Mouse (Mus musculus): ENCODE results near the gene Exoc7. TPM values are rescaled to one million over a fixed set of nuclear protein-coding genes. Genes with fewer than 3 reads are reported as not detected.
A peak's percentile ranks its signal among the peaks of the same experiment; 100 is the strongest.
"Not testable (repeated sequence)": the region's sequence is repeated elsewhere in the genome, so short reads cannot be mapped to it uniquely, and the experiment has no call there.

Exoc7 gene
- total and polyA plus RNA-seq, 2 experiments from 2014 or later: 81.0 to 149 TPM

- Histone ChIP-seq H3K4me1 (ENCODE audit: insufficient read depth, low read length) (peaks cover 4% of the 10 kb centered on the region; the same call in 1 of the 2 replicates), H3K4me3 (ENCODE audit: low read depth, low read length) (peak overlapping the region; percentile 33), H3K9ac (replicated peaks; ENCODE audit: low read length, poor library complexity, severe bottlenecking) (peak overlapping the region; percentile 50), H3K27me3 (ENCODE audit: insufficient read depth, low read length) (peaks cover 38% of the 10 kb centered on the region), H3K27ac (ENCODE audit: low read depth, low read length) (no peak overlapping the region), H3K4me2 (ENCODE audit: low read depth, low read length, poor library complexity, severe bottlenecking) (peak overlapping the region; percentile 53), H3K9me3 (ENCODE audit: low read length) (no peaks in the 10 kb centered on the region), H3K36me3 (ENCODE audit: insufficient read depth, low read length) (no peaks in the 10 kb centered on the region)
- ATAC-seq (ENCODE audit: low FRiP score) (no peak), DNase-seq (ENCODE audit: low spot score) (no peak)
- no peak for TF ChIP-seq CTCF (IDR thresholded peaks at IDR 0.05)
- WGBS: 1% methylated on average over 18 of the region's 18 CpGs
These were observed 25.4 kb downstream of the Exoc7 start for GRCm38 (mm10) chr11:116281671-116282070.

- H3K9ac ChIP-seq (replicated peaks; ENCODE audit: low read length, poor library complexity, severe bottlenecking): peak within 1 kb of the TSS; percentile 50
- peaks cover 4% of the 10 kb centered on the region; the same call in 1 of the 2 replicates for H3K4me1 ChIP-seq (ENCODE audit: insufficient read depth, low read length)
- DNase-seq (ENCODE audit: low spot score): no peak
- 7% methylated on average over 41 of the region's 48 CpGs for WGBS
- peak within 1 kb of the TSS; percentile 53 for H3K4me2 ChIP-seq (ENCODE audit: low read depth, low read length, poor library complexity, severe bottlenecking)
- TF ChIP-seq CTCF (IDR thresholded peaks at IDR 0.05): no peak
- peak within 1 kb of the TSS; percentile 33 for H3K4me3 ChIP-seq (ENCODE audit: low read depth, low read length)
- H3K36me3 ChIP-seq (ENCODE audit: insufficient read depth, low read length): no peaks in the 10 kb centered on the region
- peak; percentile 11; the same call in 1 of the 2 replicates for ATAC-seq (ENCODE audit: low FRiP score)
- H3K27me3 ChIP-seq (ENCODE audit: insufficient read depth, low read length): peaks cover 38% of the 10 kb centered on the region
- no peaks in the 10 kb centered on the region for H3K9me3 ChIP-seq (ENCODE audit: low read length)
- H3K27ac ChIP-seq (ENCODE audit: low read depth, low read length): no peak within 1 kb of the TSS
These were observed 26.0 kb downstream of the Exoc7 start, which contains the start of gene Galr2 for GRCm38 (mm10) chr11:116280751-116281663. TSS of gene Galr2 (plus strand) at chr11:116280939.

DNA sequence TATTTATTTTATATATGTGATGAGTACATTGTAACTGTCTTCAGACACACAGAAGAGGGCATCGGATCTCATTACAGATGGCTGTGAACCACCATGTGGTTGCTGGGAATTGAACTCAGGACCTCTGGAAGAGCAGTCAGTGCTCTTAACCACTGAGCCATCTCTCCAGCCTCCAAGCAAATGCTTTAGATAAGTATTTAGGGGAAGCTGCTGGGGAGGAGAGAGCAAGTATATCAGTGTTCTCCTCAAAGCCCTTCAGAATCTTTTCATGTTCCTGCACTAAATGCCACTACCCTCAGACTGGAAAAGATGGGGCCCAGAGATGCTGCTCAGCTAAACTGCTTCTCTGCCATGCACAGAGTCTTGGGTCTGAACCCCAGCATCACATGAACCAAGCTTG is 29.8 kb downstream of the Exoc7 start:
- not testable (repeated sequence) for H3K4me3 ChIP-seq (ENCODE audit: low read depth, low read length); ATAC-seq (ENCODE audit: low FRiP score); DNase-seq (ENCODE audit: low spot score); H3K9me3 ChIP-seq (ENCODE audit: low read length); H3K4me1 ChIP-seq (ENCODE audit: insufficient read depth, low read length); H3K4me2 ChIP-seq (ENCODE audit: low read depth, low read length, poor library complexity, severe bottlenecking); H3K36me3 ChIP-seq (ENCODE audit: insufficient read depth, low read length); H3K9ac ChIP-seq (replicated peaks; ENCODE audit: low read length, poor library complexity, severe bottlenecking); H3K27ac ChIP-seq (ENCODE audit: low read depth, low read length)
- peaks cover 21% of the 10 kb centered on the region for H3K27me3 ChIP-seq (ENCODE audit: insufficient read depth, low read length)
- 89% methylated on average over 1 of the region's 1 CpGs for WGBS

GRCm38 (mm10) chr11:116274045-116274666 is 32.9 kb downstream of the Exoc7 start, which contains the start of gene Srp68:
TSS of gene Srp68 (minus strand) at chr11:116274217.
- Histone ChIP-seq H3K27ac (ENCODE audit: low read depth, low read length) (peak within 1 kb of the TSS; percentile 92), H3K4me3 (ENCODE audit: low read depth, low read length) (peak within 1 kb of the TSS; percentile 84), H3K4me2 (ENCODE audit: low read depth, low read length, poor library complexity, severe bottlenecking) (peak within 1 kb of the TSS; percentile 65), H3K36me3 (ENCODE audit: insufficient read depth, low read length) (peaks cover 18% of the 10 kb centered on the region), H3K9ac (replicated peaks; ENCODE audit: low read length, poor library complexity, severe bottlenecking) (peak within 1 kb of the TSS; percentile 92), H3K27me3 (ENCODE audit: insufficient read depth, low read length) (no peaks in the 10 kb centered on the region), H3K4me1 (ENCODE audit: insufficient read depth, low read length) (peaks cover 4% of the 10 kb centered on the region), H3K9me3 (ENCODE audit: low read length) (no peaks in the 10 kb centered on the region)
- ATAC-seq (ENCODE audit: low FRiP score): peak; percentile 98
- peak; percentile 41; the same call in 1 of the 2 replicates for TF ChIP-seq CTCF (IDR thresholded peaks at IDR 0.05)
- 2% methylated on average over 32 of the region's 32 CpGs for WGBS
- DNase-seq (ENCODE audit: low spot score): peak; percentile 97

DNA sequence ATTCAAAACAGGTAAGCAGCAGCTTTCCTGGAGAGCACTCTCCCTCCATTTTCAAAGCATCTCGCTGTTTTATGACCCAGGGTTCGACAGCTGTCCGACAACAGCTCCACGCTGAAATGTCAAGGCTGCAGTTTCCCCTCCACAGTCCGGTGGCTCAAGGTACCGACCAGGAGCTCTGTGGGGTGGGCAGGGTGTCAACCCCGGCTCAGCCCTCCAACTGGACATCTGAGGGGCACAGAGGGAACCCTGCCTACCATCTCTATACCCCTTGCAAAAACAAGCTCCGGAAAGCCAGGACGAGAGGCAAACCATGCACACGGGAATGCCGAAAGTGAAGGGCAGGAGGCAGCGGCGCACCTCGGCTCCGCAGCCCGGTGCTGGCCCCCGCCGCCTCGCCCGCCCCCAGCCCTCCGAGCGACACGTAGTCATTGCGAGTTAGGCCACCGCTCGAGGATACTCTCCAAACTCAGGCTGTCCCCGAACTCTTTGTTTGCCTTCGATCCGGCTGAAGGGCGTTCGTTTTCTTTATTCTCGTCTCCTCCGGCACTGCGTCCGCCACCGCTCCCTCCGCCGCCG is 33.5 kb downstream of the Exoc7 start:
- Histone ChIP-seq H3K4me3 (ENCODE audit: low read depth, low read length) (peak overlapping the region; percentile 84), H3K36me3 (ENCODE audit: insufficient read depth, low read length) (peaks cover 21% of the 10 kb centered on the region), H3K4me2 (ENCODE audit: low read depth, low read length, poor library complexity, severe bottlenecking) (peak overlapping the region; percentile 65), H3K4me1 (ENCODE audit: insufficient read depth, low read length) (peaks cover 4% of the 10 kb centered on the region), H3K9ac (replicated peaks; ENCODE audit: low read length, poor library complexity, severe bottlenecking) (peak overlapping the region; percentile 92), H3K9me3 (ENCODE audit: low read length) (no peaks in the 10 kb centered on the region), H3K27ac (ENCODE audit: low read depth, low read length) (peak overlapping the region; percentile 92), H3K27me3 (ENCODE audit: insufficient read depth, low read length) (no peaks in the 10 kb centered on the region)
- WGBS: under 1% methylated on average over 35 of the region's 39 CpGs
- ATAC-seq (ENCODE audit: low FRiP score) (peak; percentile 35), DNase-seq (ENCODE audit: low spot score) (no peak)
- TF ChIP-seq CTCF (IDR thresholded peaks at IDR 0.05): no peak

All from midbrain, postnatal 0 days (tissue).